Mouse (Mus musculus): ENCODE results near the gene Ptpn5.
A peak's percentile ranks its signal among the peaks of the same experiment; 100 is the strongest.

The Ptpn5 gene

GRCm38 (mm10) chr7:47133331-47133730 lies at the start of gene Ptpn5:
Gene Ptpn5 (minus strand): TSS chr7:47133684.
- DNase-seq (ENCODE audit: low spot score in 2 of 2): no peak

DNA sequence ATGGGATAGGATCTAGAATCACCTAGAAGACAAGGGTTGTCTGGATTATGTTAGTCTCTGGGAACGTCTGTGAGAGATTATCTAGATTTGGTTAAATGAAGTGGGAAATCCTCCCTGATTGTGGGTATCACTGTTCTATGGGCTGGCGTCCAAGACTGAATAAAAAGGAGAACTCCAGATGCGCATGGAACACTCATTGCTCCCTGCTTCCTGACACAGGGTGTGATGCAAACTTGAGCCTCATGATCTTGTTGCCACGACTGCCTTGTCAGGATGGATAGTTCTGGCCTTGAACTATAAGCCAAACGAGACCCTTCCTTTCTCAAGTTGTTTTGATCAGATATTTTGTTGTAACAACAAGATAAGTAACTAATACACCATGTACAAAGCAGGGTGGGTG lies 37.3 kb upstream of the Ptpn5 start:
- DNase-seq (ENCODE audit: low spot score in 2 of 2): no peak

DNA sequence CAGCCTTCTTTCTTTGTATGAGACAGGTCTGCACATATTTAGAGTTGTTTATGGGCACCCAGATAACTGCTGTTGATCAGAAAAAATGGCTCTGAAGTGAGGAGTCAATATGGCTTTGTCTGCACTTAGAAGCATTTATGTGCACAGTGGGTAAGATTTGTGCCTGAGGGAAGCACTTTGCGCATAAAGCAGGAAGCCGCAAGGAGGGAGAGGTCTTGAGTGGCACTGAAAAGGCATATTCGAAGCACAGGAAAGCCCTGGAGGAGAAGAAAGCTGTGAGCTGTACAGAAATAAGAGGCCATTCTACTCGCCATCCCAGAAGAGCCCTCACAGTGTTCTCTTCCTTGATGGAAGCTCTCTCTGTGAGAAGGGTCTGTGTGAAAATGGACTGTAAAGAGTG lies 31.5 kb upstream of the Ptpn5 start:
- DNase-seq (ENCODE audit: low spot score in 2 of 2): no peak

DNA sequence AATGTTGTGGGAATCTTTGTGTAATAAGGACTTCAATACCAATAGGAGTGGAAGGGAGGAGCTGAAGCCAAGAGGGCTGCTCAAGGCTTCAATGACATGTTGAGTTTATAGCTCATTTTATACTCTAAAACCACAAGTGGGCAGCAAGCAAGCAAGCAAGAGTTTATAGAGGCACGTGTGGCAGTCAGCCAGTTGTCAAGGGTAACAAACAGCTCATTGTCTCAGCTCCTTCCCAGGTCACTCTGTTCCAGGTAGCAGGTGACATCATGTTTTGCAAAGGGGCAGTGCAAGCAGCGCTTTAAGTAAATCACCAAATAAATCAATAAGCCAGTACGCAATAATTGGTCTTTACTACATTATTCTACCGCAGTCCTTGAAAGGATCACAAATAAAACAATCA lies 29.7 kb upstream of the Ptpn5 start:
- DNase-seq (ENCODE audit: low spot score in 2 of 2): no peak

DNA sequence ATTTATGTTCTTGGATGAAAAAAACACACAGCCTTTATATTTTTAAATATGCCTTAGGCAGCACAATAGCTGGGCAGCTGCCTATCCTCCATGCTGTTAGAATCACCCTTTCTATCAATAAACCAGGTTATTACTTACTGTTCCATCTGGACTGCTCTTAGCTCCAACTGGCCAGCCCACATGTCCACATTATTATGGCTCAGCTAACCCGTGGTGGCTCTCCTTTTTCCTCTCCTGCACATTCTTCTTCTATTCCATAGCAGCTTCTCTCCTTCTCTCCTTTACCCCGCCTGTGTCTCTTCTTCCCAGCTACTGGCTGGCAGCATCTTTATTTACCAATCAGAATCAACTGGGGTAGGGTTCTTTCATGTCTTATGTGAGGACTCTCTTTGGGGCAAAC lies 25.0 kb upstream of the Ptpn5 start:
- no peak for DNase-seq (ENCODE audit: low spot score in 2 of 2)

DNA sequence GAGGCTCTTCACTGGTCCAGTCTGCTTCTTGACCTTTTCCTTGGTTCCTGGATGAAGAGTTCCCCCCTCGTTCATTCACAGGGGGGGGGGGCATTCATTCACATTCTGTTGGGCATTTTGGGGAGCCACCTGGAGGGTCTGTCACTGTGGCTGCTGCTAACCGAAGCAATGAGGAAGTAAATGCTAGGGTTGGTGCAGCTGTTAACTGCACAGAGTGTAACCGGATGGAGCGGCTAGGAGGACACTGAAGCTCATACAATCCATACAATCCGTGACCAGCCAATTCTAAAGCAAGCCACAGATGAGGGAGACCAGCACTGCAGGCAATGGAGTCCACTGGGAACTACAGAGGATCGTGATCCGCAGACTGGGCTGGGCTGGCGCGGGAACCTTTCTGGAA lies 24.3 kb upstream of the Ptpn5 start:
- DNase-seq (ENCODE audit: low spot score in 2 of 2): no peak

GRCm38 (mm10) chr7:47155849-47156248 lies 22.4 kb upstream of the Ptpn5 start:
- DNase-seq (ENCODE audit: low spot score in 2 of 2): peak in 1 of 2 experiments; percentile 61

DNA sequence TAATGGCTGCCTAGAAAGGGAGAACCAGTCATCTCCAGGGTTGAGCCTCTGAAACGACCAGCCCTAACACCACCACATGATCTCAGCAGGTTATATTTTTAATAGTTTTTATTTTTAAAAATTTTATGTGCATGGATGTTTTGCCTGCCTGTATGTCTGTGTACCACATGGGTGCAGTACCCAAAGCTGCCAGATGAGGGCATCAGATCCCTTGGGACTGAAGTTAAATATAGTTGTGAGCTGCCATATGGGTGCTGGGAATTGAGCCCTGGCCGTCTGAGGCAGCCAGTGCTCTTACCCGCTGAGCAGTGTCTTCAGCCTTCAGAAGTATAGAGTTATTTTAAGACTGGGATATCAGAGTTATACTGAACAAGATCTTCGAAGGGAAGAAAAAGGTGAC lies 21.9 kb upstream of the Ptpn5 start:
- no peak for DNase-seq (ENCODE audit: low spot score in 2 of 2)

DNA sequence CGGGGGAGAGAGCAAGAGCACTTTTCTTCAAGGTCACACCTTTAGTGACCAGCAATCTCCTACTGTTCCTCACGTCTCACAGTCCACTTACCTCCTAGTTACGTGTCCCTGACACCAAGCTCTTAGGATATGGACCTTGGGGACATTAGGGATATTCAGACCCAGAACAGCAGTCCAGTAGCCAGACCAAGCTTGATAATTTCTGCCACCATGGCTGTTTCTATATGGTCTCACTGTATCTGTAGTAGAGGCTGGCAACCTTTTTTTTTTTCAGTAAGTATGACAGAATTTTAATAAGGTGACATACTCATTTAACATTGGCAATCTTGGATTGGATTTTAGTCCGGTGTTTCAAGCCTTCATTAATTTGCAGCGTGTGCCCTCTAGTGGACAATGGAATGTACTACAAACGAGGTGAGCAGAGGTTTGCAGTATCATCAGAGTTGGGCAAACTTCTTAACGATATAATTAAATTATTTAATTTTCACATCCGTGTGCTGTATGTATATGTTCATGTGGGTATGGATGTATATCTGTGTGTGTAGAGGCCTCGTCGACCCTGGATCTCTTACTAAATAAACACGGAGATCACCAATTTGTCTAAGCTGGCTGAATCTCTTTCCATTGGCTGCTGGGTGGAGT lies 17.1 kb upstream of the Ptpn5 start:
- DNase-seq (ENCODE audit: low spot score in 2 of 2): peak; percentile 74 to 78

GRCm38 (mm10) chr7:47148298-47148697 lies 14.8 kb upstream of the Ptpn5 start:
- DNase-seq (ENCODE audit: low spot score in 2 of 2): no peak

GRCm38 (mm10) chr7:47146034-47146812 lies 12.7 kb upstream of the Ptpn5 start:
- peak; percentile 65 to 77 for DNase-seq (ENCODE audit: low spot score in 2 of 2)

DNA sequence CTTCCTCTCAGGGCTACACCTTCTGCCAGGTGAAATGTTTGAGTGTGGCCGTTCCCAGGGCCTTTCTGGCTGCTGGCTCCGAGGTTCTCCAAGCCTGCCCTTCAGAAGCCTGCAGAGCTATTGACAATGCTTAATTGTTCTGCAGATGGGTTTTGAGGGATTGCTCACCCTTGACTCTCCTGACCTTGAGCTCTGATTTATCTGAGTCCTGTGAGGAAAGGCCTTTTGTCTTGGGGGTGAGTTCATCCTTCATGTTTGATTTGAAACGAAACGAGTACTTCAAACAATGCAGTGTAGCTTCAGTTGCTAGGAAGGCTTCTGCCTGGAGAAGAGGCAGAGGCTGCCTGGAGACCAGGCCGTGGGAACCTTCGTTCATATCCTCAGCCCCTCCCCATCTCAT lies 10.8 kb upstream of the Ptpn5 start:
- no peak for DNase-seq (ENCODE audit: low spot score in 2 of 2)

GRCm38 (mm10) chr7:47139823-47140325 lies 6.4 kb upstream of the Ptpn5 start:
- no peak for DNase-seq (ENCODE audit: low spot score in 2 of 2)

- no peak for DNase-seq (ENCODE audit: low spot score in 2 of 2)
Measured at GRCm38 (mm10) chr7:47134570-47134969, 1.1 kb upstream of the Ptpn5 start.

DNA sequence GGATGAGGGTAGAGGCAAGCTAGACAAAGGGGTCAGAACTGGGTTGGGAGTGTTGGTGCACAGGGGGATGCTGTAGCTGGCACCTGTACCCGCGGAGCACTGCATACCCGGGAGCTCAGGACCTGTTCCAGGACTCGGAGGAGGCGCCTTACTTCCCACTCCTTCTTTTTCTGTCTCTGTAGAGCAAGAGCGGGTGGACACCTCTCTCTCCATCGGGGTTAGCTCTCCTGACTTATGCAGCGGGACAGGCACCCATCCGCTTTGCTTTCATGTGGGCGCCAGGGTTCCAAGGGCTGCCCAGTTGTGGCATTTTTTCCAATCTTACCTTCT lies 588 bp downstream of the Ptpn5 start:
- DNase-seq (ENCODE audit: low spot score in 2 of 2): no peak

DNA sequence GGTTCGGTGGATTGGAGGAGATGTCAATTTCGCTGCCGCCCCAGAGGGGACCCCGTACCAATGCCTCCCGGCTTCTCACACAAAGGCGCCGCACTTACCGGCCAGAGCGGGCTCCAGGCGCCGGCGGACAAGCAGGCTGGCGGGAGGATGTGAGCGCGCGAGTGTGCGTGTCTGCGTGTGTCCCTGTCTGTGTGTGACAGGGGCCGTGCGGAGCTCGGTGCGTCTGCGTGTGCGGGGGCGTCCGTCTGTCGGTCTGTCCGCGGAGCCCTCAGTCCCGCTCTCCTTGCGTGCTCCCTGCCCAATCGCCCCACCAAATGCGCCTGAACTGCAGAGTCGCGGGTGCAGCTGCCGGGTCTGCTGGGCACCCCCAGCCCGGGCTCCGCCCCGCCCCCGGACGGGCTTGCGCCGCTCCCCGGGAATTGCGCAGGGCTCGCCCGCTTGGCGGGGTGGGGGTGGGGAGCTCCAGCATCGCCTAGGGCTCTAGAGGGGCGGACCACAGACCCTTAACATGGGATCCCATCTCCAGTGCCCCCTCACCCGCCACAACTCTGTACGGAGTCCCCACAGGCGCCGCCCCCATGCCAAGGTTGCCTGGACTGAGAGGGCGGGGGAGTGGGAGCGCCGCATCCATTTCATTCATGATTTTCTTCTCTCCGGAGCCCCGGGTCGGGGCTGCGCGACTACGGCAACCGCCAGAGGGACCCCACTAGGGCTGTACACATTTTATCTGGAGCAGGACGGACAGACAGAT lies 1.1 kb downstream of the Ptpn5 start:
- peak; percentile 71 to 74 for DNase-seq (ENCODE audit: low spot score in 2 of 2)

GRCm38 (mm10) chr7:47131840-47132179 lies 1.7 kb downstream of the Ptpn5 start:
- DNase-seq (ENCODE audit: low spot score in 2 of 2): no peak

- DNase-seq (ENCODE audit: low spot score in 2 of 2): no peak
Measured at GRCm38 (mm10) chr7:47131258-47131657, 2.2 kb downstream of the Ptpn5 start.

DNA sequence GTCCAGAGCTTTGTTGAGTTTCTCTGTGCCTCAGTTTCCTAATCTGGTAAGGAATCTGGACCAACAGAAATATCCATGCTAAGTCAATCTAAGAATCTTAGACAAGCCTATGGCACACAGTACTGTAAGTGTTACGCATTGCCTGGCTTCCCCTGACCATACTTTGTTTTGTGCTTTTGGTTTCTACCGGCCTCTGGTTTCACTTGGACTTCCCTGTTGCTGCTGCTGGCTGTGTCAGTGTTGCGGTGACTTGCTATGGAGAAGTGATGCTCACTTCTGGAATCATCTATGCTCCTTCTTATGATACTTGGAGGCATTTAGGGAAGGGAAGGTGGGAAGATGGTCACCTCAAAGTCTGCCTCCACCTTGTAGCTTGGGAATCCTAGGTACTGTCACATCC lies 11.5 kb downstream of the Ptpn5 start:
- no peak for DNase-seq (ENCODE audit: low spot score in 2 of 2)

DNA sequence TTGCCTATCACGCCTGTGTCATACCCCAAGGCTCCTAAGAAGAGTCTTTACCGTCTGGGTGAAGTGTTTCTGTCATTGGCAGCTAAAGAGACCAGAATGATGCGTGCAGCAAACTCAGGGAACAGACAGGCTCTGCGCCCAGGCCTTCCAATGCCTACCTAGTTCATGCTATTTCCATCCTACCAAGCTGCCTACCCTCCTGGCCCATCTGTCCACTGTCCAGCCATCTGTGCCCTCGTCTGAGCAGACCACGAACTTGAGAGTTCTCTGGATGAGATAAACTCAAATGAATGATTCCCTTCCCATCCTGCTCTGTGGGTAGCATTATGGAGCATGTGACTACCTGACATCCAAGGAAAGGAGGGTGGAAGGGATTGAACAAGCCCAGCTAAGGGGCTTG lies 16.8 kb downstream of the Ptpn5 start:
- peak in 1 of 2 experiments; percentile 39 for DNase-seq (ENCODE audit: low spot score in 2 of 2)

DNA sequence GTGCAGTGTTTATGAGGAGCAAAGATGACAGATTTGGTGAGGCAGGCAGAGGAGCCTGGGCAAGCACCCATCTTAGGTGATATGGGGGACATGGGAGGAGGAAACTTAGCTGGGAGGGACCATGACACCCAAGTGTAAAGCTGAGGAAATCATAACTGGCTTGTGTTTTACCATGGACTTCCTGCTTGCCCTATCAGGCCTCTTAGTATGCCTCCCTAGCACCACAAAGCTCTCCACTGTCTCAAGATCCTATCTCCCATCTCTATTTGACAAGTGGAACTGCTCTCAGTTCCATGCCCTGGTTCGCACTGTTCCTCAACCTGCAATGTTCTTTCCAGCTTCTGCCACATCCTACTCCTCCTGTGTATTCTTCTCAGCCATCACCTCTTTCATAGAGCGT lies 18.0 kb downstream of the Ptpn5 start:
- no peak for DNase-seq (ENCODE audit: low spot score in 2 of 2)

GRCm38 (mm10) chr7:47113383-47113782 lies 20.1 kb downstream of the Ptpn5 start:
- DNase-seq (ENCODE audit: low spot score in 2 of 2): peak; percentile 65 to 74

DNA sequence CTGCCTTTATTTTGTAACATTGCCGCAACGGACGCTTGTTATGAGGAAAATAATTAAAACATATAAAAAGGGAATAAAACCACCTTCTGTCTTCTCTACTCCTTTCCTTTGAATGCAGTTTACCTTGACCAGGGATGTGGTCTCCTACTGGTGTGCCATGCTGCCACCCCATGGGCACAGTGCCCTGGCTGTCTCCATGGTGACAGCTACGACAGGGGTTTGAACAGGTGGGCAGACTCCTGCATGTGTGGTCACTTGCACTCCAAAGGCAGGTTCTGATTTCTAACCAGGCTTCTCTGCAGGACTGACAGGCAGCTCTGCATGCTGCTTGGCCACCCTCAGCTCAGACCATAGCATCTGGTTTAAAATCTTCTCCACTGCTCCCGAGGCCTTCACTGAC lies 21.4 kb downstream of the Ptpn5 start:
- no peak for DNase-seq (ENCODE audit: low spot score in 2 of 2)

Measured in right cerebral cortex, adult 2 months (tissue).